32 mouse cellular contexts compared by ENCODE assay signal in the genomic region with DNA sequence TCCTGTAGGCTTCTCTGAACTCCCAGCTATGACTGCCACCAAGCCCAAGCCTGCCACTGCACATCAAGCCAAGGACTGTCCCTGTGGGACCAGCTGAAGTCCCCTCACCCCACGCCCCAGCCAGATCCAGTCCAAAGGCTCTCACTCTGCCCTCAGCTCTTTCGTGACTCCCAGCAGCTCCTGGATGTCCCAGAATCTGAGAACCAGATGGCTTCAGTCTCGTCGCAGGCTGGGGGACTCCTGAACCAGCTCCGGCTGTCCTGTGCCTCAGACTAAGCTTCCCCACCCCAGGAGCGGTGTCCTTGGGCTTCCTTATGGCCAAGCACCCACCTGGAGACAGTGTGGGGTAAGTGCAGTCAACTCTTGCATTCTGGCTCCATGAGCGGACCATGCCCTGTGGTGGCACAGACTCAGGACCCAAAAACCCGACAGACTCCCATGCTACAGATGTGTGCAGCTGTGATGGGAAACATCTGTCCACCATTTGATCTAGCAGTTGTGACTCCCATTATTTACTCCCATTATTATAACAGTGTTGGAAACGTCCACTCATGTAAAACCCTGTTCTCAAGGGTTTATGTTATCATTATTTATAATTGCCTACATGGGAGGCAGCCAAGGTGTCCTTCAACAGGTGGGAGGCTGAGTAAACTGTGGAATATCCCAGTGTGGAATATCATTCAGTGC. TPM values are rescaled to one million over a fixed set of nuclear protein-coding genes. Genes with fewer than 3 reads are reported as not detected.
"Had no signal": no experiment of that assay in that cellular context is flagged by ENCODE, and none has a peak within 500 bp of the region (broad histone marks: within the 10 kb centered on the region; RNA-seq: fewer than 3 reads in every experiment).

No protein-coding gene starts in this region.

- H3K4me1 ChIP-seq: heart, embryonic 15.5 days; intestine, embryonic 15.5 days had no signal

- H3K27me3 ChIP-seq: heart, embryonic 13.5 days; hindbrain, embryonic 12.5 days; intestine, embryonic 15.5 days; limb, embryonic 12.5 days had no signal

- H3K4me3 ChIP-seq: gastrocnemius, adult 2 months; heart, embryonic 13.5 days; heart, embryonic 15.5 days; hindbrain, embryonic 10.5 days; hindbrain, embryonic 12.5 days; intestine, embryonic 15.5 days; left cerebral cortex, adult 2 months; limb, embryonic 10.5 days; limb, embryonic 12.5 days had no signal

- H3K4me2 ChIP-seq: heart, embryonic 11.5 days; heart, embryonic 13.5 days; heart, embryonic 15.5 days; hindbrain, embryonic 12.5 days; hindbrain, embryonic 14.5 days; intestine, embryonic 15.5 days; limb, embryonic 12.5 days had no signal

- ATAC-seq: hindbrain, embryonic 16.5 days; inflammation-experienced regulatory T-cells, adult 6 months; intestine, embryonic 15.5 days; intestine, postnatal 0 days had no signal

- H3K27ac ChIP-seq: gastrocnemius, adult 2 months; heart, embryonic 13.5 days; heart, embryonic 15.5 days; hindbrain, embryonic 10.5 days; hindbrain, embryonic 12.5 days; hindbrain, embryonic 14.5 days; intestine, embryonic 15.5 days; left cerebral cortex, adult 2 months; limb, embryonic 10.5 days; limb, embryonic 12.5 days had no signal

- H3K9ac ChIP-seq: heart, embryonic 13.5 days; heart, embryonic 15.5 days; hindbrain, embryonic 12.5 days; hindbrain, embryonic 14.5 days; intestine, embryonic 15.5 days; limb, embryonic 12.5 days had no signal

- H3K36me3 ChIP-seq: heart, embryonic 13.5 days; heart, embryonic 15.5 days; hindbrain, embryonic 10.5 days; hindbrain, embryonic 12.5 days; intestine, embryonic 15.5 days had no signal

- DNase-seq: gastrocnemius, adult 2 months; gastrocnemius, postnatal 10 days; gastrocnemius, postnatal 25 days; heart, adult 18-20 months; heart, postnatal 10 days; heart, postnatal 4 days; kidney, adult 18-20 months; kidney, adult 8-10 months; kidney, postnatal 10 days; kidney, postnatal 25 days; kidney, postnatal 4 days; liver had no signal

- H3K9me3 ChIP-seq: heart, embryonic 15.5 days; hindbrain, embryonic 10.5 days; hindbrain, embryonic 12.5 days; intestine, embryonic 15.5 days; limb, embryonic 10.5 days; limb, embryonic 12.5 days had no signal

RNA-seq across cellular contexts. Expression of a gene that starts 9.2 kb away (rescaled TPM):
- total RNA-seq: granulocyte monocyte progenitor cell, adult 5-6 weeks had no signal

RNA-seq across cellular contexts. Expression of a gene that starts 25.2 kb away (rescaled TPM):
- total RNA-seq: gastrocnemius, adult 2 months; gastrocnemius, postnatal 10 days; gastrocnemius, postnatal 25 days; gastrocnemius, postnatal 4 days; granulocyte monocyte progenitor cell, adult 5-6 weeks; heart, adult 18-20 months; heart, postnatal 10 days; heart, postnatal 25 days; heart, postnatal 4 days; left cerebral cortex, adult 2 months; left cerebral cortex, postnatal 14 days; left cerebral cortex, postnatal 36 days had no signal
- polyA plus RNA-seq: heart, embryonic 13.5 days; heart, embryonic 15.5 days; hindbrain, embryonic 10.5 days; hindbrain, embryonic 12.5 days; hindbrain, embryonic 14.5 days; hindbrain, embryonic 16.5 days; inflammation-experienced regulatory T-cells, adult 6 months; intestine, embryonic 15.5 days; intestine, postnatal 0 days; kidney, embryonic 14.5 days; limb, embryonic 10.5 days; limb, embryonic 14.5 days had no signal
